Mouse (Mus musculus) frontal cortex, adult (tissue): Measurements from ENCODE around the gene Sar1a.

Experiments
- ATAC-seq: cut with Nextera tagmentation; 2 replicates; pipeline ENCODE4 v1.9.2; 2017; ENCODE audit warnings: mild to moderate bottlenecking, moderate library complexity, mixed read lengths; ENCODE audit not compliant: low TSS enrichment

Sar1a gene

GRCm38 (mm10) chr10:61680015-61680913 is at the start of gene Sar1a:
Gene Sar1a, plus strand, starts transcription at chr10:61680299.
- peak; percentile 99 for ATAC-seq

DNA sequence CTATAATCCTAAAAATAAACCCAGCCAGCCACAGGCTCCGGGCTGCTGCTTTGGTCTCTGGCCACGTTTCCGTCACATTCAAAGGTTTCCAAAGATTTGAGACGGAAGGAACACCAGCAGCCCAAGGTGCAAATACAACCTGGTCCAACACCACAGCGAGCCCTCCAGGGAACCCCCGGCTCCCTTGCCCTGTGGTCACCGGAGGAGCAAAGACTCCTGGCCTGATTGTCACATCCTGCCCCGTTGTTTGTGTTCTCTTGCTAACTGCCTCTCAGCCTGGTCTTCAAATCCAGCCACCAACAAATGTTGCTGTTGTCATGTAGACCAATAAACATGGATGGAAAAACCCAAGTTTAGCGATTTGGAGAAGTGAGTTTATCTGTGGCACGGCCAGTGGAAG is 47.7 kb upstream of the Sar1a start:
- ATAC-seq, result no peak

GRCm38 (mm10) chr10:61637055-61637454 is 43.0 kb upstream of the Sar1a start:
- no peak for ATAC-seq

GRCm38 (mm10) chr10:61640363-61640762 is 39.7 kb upstream of the Sar1a start:
- ATAC-seq, result no peak

DNA sequence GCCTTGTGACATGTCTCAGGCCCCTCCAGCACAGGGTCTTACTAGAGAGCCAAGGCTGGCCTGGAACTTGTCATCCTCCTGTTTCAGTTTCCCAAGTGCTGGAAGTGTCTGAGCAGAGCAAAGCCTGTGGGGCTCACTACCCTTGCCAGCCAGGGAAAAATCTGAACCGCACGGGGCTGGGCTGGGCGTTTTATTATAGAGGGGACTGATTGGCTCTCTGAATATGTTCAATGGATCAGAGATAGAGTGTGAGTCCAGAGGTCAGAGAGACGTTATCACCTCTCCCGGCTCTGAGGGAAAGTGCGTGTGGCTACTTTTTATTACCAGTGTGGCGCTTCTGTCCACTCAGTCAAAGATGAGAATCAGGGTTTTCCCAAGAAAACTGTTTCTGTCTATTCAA is 33.5 kb upstream of the Sar1a start:
- no peak for ATAC-seq

- peak; percentile 97 for ATAC-seq
Observed at GRCm38 (mm10) chr10:61647790-61648736, 32.0 kb upstream of the Sar1a start, which contains the start of gene Ppa1. Gene Ppa1, plus strand, starts transcription at chr10:61648552.

DNA sequence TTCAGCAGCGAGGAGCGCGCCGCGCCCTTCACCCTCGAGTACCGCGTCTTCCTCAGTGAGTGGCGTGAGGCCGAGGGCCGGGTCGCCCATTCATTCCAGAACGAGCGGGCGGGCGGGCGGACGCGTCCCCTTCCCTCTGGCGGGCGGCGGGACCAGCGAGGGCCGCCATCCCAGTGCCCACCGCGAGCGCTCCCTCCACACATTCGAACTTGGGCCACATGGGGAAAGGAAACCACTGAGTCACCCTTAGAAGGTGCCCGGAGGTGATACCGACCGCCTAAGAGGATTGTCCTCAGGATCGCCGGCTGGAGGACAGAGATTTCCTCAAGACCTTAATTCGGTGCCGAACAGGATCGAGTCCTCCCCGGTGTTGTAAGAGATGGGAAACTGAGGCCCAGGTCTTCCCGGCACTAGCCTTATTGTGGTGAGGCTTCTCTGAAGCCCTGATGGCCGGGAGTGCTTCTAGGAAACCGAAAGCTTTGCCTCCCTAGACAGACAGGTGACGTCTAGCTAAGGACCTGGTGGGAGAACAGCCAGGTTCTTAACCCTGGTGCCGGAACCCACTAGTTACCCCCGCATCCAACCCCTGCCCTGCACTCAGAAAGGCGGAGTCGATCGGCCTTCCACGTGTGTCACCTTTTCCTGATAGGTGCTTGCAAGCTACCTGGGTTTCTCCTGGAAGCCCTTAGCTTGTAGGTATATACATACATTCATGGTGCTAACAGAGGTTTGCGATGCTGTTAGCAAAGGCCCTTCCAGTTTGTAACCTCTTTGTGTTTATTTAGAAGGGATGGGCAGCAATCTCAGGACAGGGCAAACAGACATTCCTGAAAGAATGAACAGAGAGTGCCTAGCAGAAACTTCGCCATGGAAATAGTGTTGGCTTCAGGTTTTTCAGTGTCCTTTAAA is 31.1 kb upstream of the Sar1a start:
- ATAC-seq, result peak; percentile 78

DNA sequence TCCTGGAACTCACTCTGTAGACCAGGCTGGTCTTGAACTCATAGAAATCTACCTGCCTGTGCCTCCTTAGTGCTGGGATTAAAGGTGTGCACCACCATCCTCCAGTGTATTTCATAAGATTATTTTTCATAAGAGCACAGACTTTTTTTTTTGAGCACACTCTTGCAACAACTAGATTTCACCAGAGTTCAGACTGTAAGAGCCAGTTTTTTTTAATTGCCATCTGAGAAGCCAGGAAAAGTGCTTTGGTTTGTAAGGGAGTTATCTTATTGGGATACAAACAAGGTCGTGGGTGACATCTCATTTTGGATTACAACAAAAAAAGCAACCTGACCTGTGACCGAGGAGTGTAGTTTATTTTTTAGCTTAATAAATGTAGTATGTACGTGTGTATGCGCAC is 26.0 kb upstream of the Sar1a start:
- no peak for ATAC-seq

- no peak for ATAC-seq
Observed at GRCm38 (mm10) chr10:61654691-61655090, 25.4 kb upstream of the Sar1a start.

DNA sequence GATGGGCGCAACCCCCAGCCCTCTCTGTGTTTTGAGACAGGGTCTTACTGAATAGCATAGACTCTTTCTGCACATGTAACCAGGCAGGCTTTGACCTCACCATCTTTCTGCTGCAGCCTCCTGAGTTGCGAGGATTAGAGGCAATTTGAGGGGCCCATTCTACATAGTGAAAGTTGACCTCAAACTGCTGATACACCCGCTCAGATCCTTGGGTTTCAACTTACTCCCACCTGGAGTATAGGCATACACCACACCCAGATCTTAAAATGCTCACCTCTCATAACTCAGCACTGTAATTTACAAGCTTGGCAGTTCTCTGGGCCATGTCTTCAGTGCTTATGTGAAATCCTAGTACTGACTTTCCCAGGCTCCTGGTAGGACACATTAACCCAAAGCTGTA is 24.9 kb upstream of the Sar1a start:
- no peak for ATAC-seq

GRCm38 (mm10) chr10:61656928-61657882 is 22.9 kb upstream of the Sar1a start:
- no peak for ATAC-seq

GRCm38 (mm10) chr10:61657985-61658384 is 22.1 kb upstream of the Sar1a start:
- ATAC-seq, result no peak

DNA sequence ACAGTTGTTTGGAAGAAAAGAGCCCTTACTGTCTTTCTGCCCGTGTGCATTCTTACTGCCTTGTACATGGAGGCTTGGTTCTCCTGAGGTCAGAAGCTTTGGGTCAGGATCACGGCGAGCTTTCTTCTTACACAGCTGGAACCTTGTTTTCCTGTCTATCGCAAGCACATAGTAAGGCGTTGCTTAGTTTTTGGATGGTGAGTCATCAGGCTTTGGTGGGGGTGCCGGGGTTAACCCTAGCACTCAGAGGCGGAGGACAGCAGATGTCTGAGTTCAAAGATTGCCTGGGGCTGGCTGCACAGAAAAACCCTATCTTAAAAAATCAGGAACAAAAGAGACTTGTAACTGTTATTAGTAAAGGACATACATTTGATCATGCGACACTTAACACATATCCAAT is 18.2 kb upstream of the Sar1a start:
- no peak for ATAC-seq

DNA sequence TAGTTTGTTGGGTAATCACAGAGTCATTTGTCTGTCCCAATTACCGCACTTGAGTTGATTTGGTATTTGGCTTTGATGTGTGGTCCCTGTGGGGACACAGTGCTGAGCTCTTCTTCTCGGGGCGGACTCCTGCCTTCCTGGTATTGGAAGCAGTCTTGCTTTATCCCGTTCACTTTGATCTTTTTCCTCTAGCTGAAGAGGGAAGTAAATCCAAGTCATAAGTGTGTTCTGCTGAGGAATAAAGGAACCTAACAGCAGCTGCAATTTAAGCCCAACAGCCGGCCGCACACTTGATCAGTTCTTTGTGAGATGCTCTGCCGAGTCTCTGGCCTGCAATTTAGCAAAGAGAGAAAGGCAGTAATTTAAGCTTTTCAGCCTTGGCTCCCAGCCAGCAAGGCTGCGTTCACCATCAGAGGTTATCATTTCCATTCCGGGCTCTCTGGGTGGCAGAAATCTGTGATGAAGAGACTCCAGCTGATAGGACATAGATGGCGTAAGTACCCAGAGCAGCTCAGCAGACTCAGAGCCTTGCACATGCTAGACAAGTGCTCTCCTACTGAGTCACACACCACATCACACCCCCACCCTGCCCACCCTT is 17.6 kb upstream of the Sar1a start:
- 0 out of 2 replicates have a peak, but pooled peaks have one; percentile 23 for ATAC-seq

DNA sequence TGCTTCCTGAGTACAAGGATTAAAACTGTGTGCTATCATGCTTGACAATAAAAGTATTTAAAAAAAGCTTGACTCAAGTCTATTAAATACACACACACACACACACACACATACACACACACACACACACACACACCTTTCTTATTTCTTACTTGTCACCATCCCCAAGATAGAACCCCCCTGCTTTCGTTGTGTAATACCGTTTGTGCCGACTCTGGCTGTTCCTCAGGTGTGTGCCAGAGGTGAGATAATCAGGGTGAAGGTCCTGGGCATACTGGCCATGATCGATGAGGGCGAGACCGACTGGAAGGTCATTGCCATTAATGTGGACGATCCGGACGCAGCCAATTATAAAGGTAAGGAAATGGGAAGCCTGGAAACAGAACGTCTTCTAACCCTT is 15.0 kb upstream of the Sar1a start:
- ATAC-seq, result no peak

GRCm38 (mm10) chr10:61665651-61666050 is 14.4 kb upstream of the Sar1a start:
- ATAC-seq, result no peak

DNA sequence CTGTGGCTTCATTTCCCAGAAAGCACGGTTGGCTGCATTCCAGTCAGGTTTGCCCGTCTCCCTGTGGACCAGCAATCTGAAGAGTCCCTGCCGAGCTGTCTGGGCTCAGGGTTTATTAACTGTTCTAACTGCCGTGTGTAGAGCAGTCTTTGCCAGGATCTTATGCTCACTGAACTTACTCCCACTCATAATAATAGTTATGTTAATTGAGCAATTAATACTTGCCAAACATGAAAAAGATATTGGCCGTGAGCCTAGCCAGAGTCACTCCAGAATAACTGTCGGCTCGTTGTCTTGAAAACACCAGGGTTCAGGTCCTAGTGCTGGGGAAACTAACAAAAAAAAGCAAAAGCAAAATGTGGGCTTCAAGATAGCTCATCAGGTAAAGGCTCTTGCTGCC is 10.8 kb upstream of the Sar1a start:
- no peak for ATAC-seq

DNA sequence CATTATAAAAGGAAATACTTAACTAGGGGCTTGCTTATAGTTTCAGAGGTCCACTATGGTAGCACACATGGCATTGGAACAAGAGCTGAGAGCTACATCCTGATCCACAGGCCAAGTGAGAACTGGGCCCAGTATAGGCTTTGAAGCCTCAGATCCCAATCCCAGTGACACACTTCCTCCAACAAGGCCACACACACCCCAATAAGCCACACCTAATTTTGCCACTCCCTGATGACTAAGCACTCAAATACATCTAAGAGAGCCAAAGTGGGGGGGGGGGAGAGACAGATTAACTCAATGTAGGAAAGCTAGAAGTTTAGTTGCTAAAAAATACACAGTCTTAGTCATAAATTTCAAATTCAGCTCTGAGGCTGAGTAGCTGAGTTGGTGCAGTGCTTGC is 10.2 kb upstream of the Sar1a start:
- ATAC-seq, result peak; percentile 50; the same call in 1 of the 2 replicates

- ATAC-seq, result no peak
Observed at GRCm38 (mm10) chr10:61670758-61671157, 9.3 kb upstream of the Sar1a start.

DNA sequence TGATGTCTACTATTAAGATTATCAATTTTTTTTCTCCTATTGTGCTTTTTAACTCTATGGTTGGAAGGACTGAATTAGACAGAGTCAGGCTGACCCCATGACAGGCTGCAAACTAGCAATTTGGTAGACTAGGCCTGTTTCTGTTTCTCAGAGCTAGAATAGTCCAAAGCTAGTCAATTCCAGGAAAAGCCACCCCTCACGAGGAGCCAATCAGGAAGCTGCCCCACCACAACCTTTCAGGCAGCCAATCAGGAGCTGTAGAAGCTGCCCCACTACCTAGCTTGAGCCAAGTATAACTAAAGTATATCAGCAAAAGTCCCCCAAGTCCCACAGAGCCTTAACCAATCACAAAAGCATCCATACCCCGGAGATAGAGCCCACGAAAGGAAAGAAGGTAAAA is 4.2 kb upstream of the Sar1a start:
- no peak for ATAC-seq
